Mouse (Mus musculus): ENCODE data around the gene Garnl3.

Garnl3 gene

GRCm38 (mm10) chr2:32971235-32971634, 160.2 kb downstream of the Garnl3 start:
- peak; percentile 66 for DNase-seq (ENCODE audit: inconsistent ontology term)

DNA sequence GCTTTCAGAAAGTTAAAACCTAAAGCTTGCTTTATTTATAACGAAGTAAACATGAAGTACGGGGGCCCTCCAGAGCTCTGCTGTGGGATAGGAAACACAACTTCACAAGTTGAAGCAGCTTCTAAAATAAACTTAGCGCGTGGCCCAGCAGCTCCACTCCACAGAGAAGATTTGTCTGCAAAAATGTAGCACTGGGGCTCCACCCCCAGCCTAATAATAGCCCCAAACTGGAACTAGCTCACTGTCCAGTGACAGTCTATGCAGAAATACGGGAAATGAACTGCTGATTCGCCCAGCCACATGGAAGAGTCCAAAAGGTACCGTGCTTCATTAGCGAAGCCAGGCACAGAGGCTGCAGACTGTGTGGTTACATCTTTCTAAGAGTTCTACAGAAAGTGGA, 162.1 kb downstream of the Garnl3 start:
- DNase-seq (ENCODE audit: inconsistent ontology term) = no peak

DNA sequence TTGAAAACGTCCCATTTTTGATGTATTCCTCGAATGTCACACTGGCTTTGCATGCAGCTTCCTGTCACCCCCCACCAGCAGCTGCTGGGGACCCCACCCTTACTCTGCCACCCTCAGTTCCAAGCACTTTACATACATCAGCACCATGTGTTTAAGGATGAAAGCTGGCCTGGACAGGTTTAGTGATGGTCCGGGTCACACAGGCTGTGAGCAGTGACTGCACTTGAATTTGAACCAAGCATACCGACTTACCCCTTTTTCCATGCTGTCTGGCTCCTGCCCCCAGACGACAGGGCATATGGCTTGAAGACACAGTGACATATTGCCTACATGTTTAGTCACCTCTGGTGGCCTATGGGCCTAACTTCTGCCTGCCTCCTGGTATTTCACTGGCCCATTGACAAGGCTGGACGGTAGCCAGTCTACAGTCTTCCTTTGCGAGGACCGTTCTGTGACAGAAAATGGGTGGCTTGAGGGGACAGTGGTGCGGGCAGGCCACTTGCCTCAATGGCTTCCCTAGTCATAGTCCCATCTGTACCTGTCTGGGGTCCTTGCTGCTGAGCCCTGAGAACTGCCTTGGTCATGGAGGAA, 163.3 kb downstream of the Garnl3 start:
- no peak for DNase-seq (ENCODE audit: inconsistent ontology term)

GRCm38 (mm10) chr2:32966689-32967631, 164.5 kb downstream of the Garnl3 start:
- peak; percentile 95 for DNase-seq (ENCODE audit: inconsistent ontology term)

- DNase-seq (ENCODE audit: inconsistent ontology term) = no peak
Measured at GRCm38 (mm10) chr2:32966184-32966688, 165.2 kb downstream of the Garnl3 start.

GRCm38 (mm10) chr2:32965511-32966183, 165.8 kb downstream of the Garnl3 start:
- DNase-seq (ENCODE audit: inconsistent ontology term) = no peak

DNA sequence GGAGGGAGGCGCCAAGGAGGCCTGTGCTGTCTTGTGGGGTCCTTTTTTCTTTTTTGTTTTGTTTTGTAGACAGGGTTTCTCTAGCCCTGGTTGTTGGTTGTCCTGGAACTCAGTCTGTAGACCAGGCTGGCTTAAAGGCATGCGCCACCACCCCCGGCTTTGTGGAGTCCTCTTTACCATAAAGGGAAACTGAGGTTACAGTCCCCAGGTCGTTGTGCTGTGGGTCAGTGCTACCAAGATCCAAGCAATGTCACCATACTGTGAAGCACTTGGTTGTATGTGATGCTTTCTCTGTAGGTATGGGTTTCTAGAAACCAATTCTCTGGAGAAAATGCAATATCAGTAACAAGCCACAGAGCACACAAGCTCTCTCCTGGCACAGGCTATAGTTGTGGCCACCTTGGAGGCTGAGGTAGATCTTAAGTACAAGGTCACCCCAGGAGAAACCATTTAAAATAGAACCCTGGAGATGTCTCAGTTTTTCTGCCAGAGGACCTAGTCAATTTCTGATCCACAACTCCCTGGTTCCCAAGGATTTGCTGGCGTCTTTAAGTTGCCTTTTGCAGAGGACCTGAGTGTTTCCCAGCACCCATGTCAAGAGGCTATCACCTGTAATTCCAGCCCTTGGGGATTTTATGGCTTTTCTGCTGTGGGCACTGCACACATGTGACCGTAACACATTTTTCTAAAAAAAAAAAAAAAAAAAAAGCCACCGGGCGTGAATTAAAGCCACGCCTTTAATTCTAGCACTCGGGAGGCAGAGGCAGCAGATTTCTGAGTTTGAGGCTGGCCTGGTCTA, 166.6 kb downstream of the Garnl3 start:
- DNase-seq (ENCODE audit: inconsistent ontology term) = no peak

DNA sequence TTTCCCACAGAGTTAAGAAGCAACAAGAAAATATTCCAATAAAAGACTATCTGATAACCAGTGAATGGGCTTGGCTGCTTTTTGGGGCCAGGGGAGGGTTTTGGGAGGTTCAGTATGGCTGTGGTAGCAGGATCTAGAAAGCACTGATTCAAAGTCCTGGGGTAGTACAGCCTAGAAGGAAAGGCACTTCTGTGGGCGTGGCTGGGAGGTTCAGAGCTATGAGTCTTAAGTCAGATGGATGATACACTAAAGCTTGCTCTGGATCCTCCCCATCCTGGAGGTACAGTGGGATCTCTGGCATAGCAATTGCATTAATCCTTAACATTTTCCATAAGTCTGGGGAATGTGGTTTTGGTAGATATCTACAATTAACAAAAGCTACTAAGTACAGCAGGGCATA, 167.5 kb downstream of the Garnl3 start:
- no peak for DNase-seq (ENCODE audit: inconsistent ontology term)

GRCm38 (mm10) chr2:32963544-32963943, 167.9 kb downstream of the Garnl3 start:
- no peak for DNase-seq (ENCODE audit: inconsistent ontology term)

GRCm38 (mm10) chr2:32962875-32963220, 168.6 kb downstream of the Garnl3 start:
- DNase-seq (ENCODE audit: inconsistent ontology term) = no peak

- DNase-seq (ENCODE audit: inconsistent ontology term) = no peak
Measured at GRCm38 (mm10) chr2:32962062-32962874, 169.2 kb downstream of the Garnl3 start.

DNA sequence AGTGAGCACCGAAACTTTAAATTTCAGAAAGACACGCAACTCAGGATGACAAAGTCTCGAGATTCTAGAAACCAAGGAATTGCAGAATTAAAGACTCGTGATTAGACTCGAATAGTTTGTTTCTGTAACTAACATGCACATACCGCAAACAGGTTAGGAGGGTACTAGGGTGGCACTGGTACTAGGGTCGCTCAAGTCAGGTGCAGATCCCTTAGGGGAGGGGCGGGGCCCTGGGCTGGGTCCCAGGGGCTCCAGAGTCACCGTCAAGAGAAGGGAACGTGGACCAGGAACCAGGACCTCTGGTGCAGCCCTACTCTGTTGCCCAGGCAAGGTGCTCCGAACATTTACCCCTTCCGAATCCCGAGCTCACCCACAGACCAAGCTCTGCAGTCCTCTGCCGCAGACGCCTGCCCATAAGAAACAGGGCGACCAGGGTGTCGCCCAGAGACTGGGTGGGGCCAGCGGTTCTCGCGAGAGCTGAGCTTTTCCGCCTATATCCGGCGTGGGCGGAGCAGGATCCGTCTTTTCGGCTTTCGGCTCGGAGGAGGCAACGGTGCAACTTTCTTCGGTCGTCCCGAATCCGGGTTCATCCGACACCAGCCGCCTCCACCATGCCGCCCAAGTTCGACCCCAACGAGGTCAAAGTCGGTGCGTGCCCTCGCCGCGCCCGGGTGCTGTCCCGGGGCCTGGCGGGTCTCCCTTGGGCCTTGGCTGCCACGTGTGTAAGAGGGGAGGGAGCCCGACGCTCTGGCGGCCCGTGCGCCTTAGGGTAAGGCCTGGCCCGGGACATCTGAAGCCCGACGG, 170.1 kb downstream of the Garnl3 start, which contains the start of the genes Rpl12 and Lrsam1:
Gene Rpl12, plus strand, starts transcription at position 368 of the 804 bp plus-strand sequence.
Gene Lrsam1, minus strand, starts transcription at position 423 of the 804 bp plus-strand sequence.
- DNase-seq (ENCODE audit: inconsistent ontology term) = peak; percentile 94

DNA sequence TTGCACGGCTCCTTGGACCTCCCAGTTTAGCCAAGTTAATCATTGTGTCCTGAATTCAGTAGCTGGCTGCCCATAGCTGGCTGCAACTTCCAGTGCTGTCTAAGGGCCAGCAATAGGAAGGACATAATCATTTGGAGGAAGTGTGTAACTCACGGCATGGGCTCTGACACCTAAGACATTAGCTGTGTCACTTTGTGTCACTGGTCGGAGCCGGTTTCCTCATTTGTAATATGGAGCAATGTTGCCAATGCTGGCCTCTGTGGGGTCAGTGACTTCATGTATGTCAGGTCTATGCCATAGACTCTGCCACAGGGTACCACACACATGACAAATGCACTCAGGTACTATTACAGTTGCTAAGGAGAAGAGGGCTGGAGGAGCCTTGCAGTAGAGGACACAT, 171.2 kb downstream of the Garnl3 start:
- DNase-seq (ENCODE audit: inconsistent ontology term) = no peak

DNA sequence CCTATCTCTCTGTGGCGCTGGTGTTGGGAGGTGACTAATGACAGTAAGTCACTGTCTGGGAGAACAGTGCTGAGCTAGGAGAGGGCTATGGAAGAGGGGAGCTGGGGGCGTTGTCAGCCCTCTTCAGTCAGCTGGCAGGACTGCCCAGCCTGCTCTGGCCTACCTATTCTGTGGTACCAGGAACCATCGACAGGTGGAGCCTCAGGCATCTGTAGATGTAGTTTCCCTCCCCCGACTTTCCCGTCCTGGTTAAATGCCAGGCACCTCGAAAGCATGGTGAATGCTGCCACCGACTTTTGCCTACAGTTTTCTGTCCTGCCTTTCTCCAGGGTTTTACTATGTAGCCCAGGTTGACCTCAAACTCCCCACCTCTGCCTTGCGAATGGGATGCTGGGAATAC, 174.1 kb downstream of the Garnl3 start:
- DNase-seq (ENCODE audit: inconsistent ontology term) = no peak

GRCm38 (mm10) chr2:32954581-32954980, 176.9 kb downstream of the Garnl3 start:
- no peak for DNase-seq (ENCODE audit: inconsistent ontology term)

GRCm38 (mm10) chr2:32947454-32947853, 184.0 kb downstream of the Garnl3 start:
- DNase-seq (ENCODE audit: inconsistent ontology term) = no peak

DNA sequence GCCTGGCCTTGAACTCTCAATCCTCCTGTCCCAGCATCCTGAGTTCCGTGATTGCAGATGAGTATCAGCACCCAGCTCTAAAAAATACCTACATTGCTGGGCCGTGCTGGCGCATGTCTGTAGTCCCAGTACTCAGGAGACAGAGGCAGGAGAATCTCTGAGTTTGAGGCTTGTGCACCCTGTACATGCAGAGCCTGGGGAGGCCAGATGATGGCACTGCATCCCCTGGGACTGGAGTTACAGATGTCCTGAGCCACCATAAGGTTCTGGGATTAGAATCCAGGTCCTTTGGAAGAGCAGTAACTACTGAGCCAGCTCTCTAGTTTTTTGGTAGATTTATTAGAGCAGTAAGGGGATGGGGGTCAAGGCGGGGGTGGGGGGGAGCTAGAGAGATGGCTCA, 191.0 kb downstream of the Garnl3 start:
- DNase-seq (ENCODE audit: inconsistent ontology term) = no peak

GRCm38 (mm10) chr2:32939418-32939817, 192.0 kb downstream of the Garnl3 start:
- no peak for DNase-seq (ENCODE audit: inconsistent ontology term)

DNA sequence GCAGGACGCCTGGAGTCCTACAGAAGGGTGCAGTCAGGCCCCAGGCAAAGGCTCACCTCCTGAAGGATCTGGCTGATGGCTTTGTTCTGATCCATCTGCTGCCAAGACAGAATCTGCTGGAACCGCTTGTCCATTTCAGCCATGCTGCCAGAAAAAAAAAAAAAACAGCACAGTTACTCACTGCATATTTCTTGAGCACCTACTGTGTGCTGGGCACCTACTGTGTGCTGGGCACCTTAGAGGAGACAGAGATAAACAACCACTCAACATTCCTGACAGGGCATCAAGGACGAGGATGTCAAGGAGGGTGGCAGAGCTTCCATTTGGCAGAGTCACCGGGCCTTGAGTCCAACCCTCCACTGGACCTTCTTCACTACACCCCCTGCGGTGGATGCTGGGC, 192.7 kb downstream of the Garnl3 start:
- no peak for DNase-seq (ENCODE audit: inconsistent ontology term)
